ENCODE assay signal across 12 mouse cellular contexts in genomic region chr4:133865231-133865630, GRCm38 (mm10). TPM values are rescaled to one million over a fixed set of nuclear protein-coding genes. Genes with fewer than 3 reads are reported as not detected.
DNase-seq lines count a peak whose midpoint lies in the region; ATAC-seq lines count a peak whose summit lies in the region.
"Had no signal": no experiment of that assay in that cellular context is flagged by ENCODE, and none has a peak within 500 bp of the region (broad histone marks: within the 10 kb centered on the region; RNA-seq: fewer than 3 reads in every experiment).

No protein-coding gene starts in this region.

- H3K27me3 ChIP-seq in heart, embryonic 13.5 days (replicated peaks): no peaks in the 10 kb centered on the region
- no peaks in the 10 kb centered on the region for H3K27me3 ChIP-seq in lung, embryonic 16.5 days (ENCODE audit: control insufficient read depth, insufficient read depth, low read depth, low read length)
- H3K27me3 ChIP-seq in forebrain, embryonic 13.5 days: no peaks in the 10 kb centered on the region
- no peaks in the 10 kb centered on the region for H3K27me3 ChIP-seq in stomach, embryonic 14.5 days (ENCODE audit: control insufficient read depth, insufficient read depth, low read length)
- H3K27me3 ChIP-seq: megakaryocyte, embryonic 14.5 days had no signal

- H3K4me3 ChIP-seq in heart, embryonic 13.5 days: no peak overlapping the region
- no peak overlapping the region for H3K4me3 ChIP-seq in lung, embryonic 16.5 days (ENCODE audit: low read length)
- no peak overlapping the region for H3K4me3 ChIP-seq in forebrain, embryonic 13.5 days
- no peak overlapping the region for H3K4me3 ChIP-seq in stomach, embryonic 14.5 days (ENCODE audit: low read depth, low read length)
- H3K4me3 ChIP-seq: megakaryocyte, embryonic 14.5 days had no signal

- H3K4me2 ChIP-seq in heart, embryonic 13.5 days: no peak overlapping the region
- H3K4me2 ChIP-seq in lung, embryonic 16.5 days (ENCODE audit: low read depth, low read length): no peak overlapping the region
- no peak overlapping the region for H3K4me2 ChIP-seq in forebrain, embryonic 13.5 days
- H3K4me2 ChIP-seq in stomach, embryonic 14.5 days (replicated peaks; ENCODE audit: low read depth, low read length): no peak overlapping the region

- H3K9me3 ChIP-seq in heart, embryonic 13.5 days: no peaks in the 10 kb centered on the region
- no peaks in the 10 kb centered on the region for H3K9me3 ChIP-seq in lung, embryonic 16.5 days (ENCODE audit: control insufficient read depth, low read length)
- no peaks in the 10 kb centered on the region for H3K9me3 ChIP-seq in forebrain, embryonic 13.5 days (replicated peaks)
- H3K9me3 ChIP-seq in stomach, embryonic 14.5 days (ENCODE audit: control insufficient read depth, low read depth, low read length): no peaks in the 10 kb centered on the region
- H3K9me3 ChIP-seq: megakaryocyte, embryonic 14.5 days had no signal

- ATAC-seq in heart, embryonic 13.5 days (ENCODE audit: extremely low read depth, insufficient number of reproducible peaks, low FRiP score, low TSS enrichment): no peak
- ATAC-seq in lung, embryonic 16.5 days (ENCODE audit: low read depth): no peak
- ATAC-seq in forebrain, embryonic 13.5 days: no peak
- no peak for ATAC-seq in stomach, embryonic 14.5 days (ENCODE audit: insufficient number of reproducible peaks, insufficient read depth, low FRiP score, low read depth)
- ATAC-seq: CD4-positive, CD25-positive, alpha-beta regulatory T cell, adult 4 months had no signal

- H3K9ac ChIP-seq in heart, embryonic 13.5 days: peak overlapping the region; percentile 37; the same call in 1 of the 2 replicates
- no peak overlapping the region for H3K9ac ChIP-seq in lung, embryonic 16.5 days (ENCODE audit: low read length)
- H3K9ac ChIP-seq in forebrain, embryonic 13.5 days: peak overlapping the region; percentile 14; the same call in 1 of the 2 replicates
- no peak overlapping the region for H3K9ac ChIP-seq in stomach, embryonic 14.5 days (replicated peaks; ENCODE audit: low read depth, low read length)

- peaks cover 44% of the 10 kb centered on the region for H3K36me3 ChIP-seq in heart, embryonic 13.5 days
- 0 out of 2 replicates have a peak, but pooled peaks cover 7% of the 10 kb centered on the region for H3K36me3 ChIP-seq in lung, embryonic 16.5 days (ENCODE audit: control insufficient read depth, insufficient read depth, low read length)
- H3K36me3 ChIP-seq in forebrain, embryonic 13.5 days (ENCODE audit: poor library complexity, severe bottlenecking): 0 out of 2 replicates have a peak, but pooled peaks cover 3% of the 10 kb centered on the region
- peaks cover 38% of the 10 kb centered on the region for H3K36me3 ChIP-seq in stomach, embryonic 14.5 days (ENCODE audit: control insufficient read depth, insufficient read depth, low read length)

- WGBS in heart, embryonic 13.5 days: 61% methylated on average over 5 of the region's 5 CpGs
- WGBS in lung, embryonic 16.5 days: 62% methylated on average over 5 of the region's 5 CpGs
- 74% methylated on average over 5 of the region's 5 CpGs for WGBS in forebrain, embryonic 13.5 days
- 61% methylated on average over 5 of the region's 5 CpGs for WGBS in stomach, embryonic 14.5 days

- no peak overlapping the region for H3K27ac ChIP-seq in heart, embryonic 13.5 days (replicated peaks)
- H3K27ac ChIP-seq in lung, embryonic 16.5 days (ENCODE audit: low read length): peak overlapping the region; percentile 46
- H3K27ac ChIP-seq in forebrain, embryonic 13.5 days: 0 out of 2 replicates have a peak overlapping the region, but pooled peaks have one; percentile 52
- peak overlapping the region; percentile 74; the same call in 1 of the 2 replicates for H3K27ac ChIP-seq in stomach, embryonic 14.5 days (ENCODE audit: low read length)

- no peak for DNase-seq in heart, adult 9 months (ENCODE audit: low spot score in 2 of 2)
- DNase-seq in lung, postnatal 36 days: no peak
- DNase-seq in ovary, postnatal 14 days (ENCODE audit: low spot score): no peak
- DNase-seq in gastrocnemius, adult 18-20 months (ENCODE audit: low spot score): no peak
- DNase-seq: cerebellum, adult 18-20 months; thymus, adult 18-20 months had no signal

- peaks cover 13% of the 10 kb centered on the region for H3K4me1 ChIP-seq in heart, embryonic 13.5 days
- 0 out of 2 replicates have a peak, but pooled peaks cover 2% of the 10 kb centered on the region for H3K4me1 ChIP-seq in lung, embryonic 16.5 days (replicated peaks; ENCODE audit: control insufficient read depth, insufficient read depth, low read length)
- H3K4me1 ChIP-seq in forebrain, embryonic 13.5 days: peaks cover 16% of the 10 kb centered on the region
- 0 out of 2 replicates have a peak, but pooled peaks cover 3% of the 10 kb centered on the region for H3K4me1 ChIP-seq in stomach, embryonic 14.5 days (ENCODE audit: control insufficient read depth, insufficient read depth, low read length)

RNA-seq across cellular contexts. Expression of gene Rps6ka1, which starts 22.4 kb away (rescaled TPM):
- 18.3 and 18.9 TPM in 2 replicates for polyA plus RNA-seq in heart, embryonic 13.5 days (2015; fragmentation: Nextera tagmentation; extraction: Ambion mirVana)
- 46.1 and 46.2 TPM in 2 replicates for polyA plus RNA-seq in lung, embryonic 16.5 days (2015; fragmentation: Nextera tagmentation; extraction: Ambion mirVana)
- 14.5 and 15.2 TPM in 2 replicates for polyA plus RNA-seq in forebrain, embryonic 13.5 days (2015; fragmentation: Nextera tagmentation; extraction: Ambion mirVana)
- polyA plus RNA-seq in stomach, embryonic 14.5 days (2014; fragmentation: Nextera tagmentation; extraction: Ambion mirVana): 58.8 and 60.1 TPM in 2 replicates
- 1 to 10 TPM; 4.8 to 5.0 TPM for total RNA-seq in gastrocnemius, adult 18-20 months (2021)

Comparison
In these comparisons a context has a peak if more than half of its experiments do, and no peak if none do; other contexts are left out.
1. H3K9ac ChIP-seq: peak in heart, embryonic 13.5 days (single experiment) and forebrain, embryonic 13.5 days (single experiment); none in lung, embryonic 16.5 days (single experiment) and stomach, embryonic 14.5 days (single experiment).